Mouse (Mus musculus) liver, adult 2 months (tissue): ENCODE measurements at regions not wholly inside any gene's neighbourhood (a gene's known extent, or its start where the extent isn't known, plus 50 kb on each side); places are given as distances from the start of the nearest gene placed in this dataset.
A peak's percentile ranks its signal among the peaks of the same experiment; 100 is the strongest.

Experiments used
- DNase-seq: peaks from one replicate; pipeline ENCODE4 v3.0.0-alpha.2; 2011; ENCODE audit warnings: low read depth, low spot score; ENCODE audit errors: extremely low read depth
- H3K27ac ChIP-seq: fragments of 200-500 bp; replicated peaks from 2 replicates; pipeline ENCODE4 v1.5.1; 2012; ENCODE audit warnings: low read depth, mild to moderate bottlenecking, control low read depth, inconsistent platforms, low read length; ENCODE audit not compliant: insufficient read depth
- H3K27me3 ChIP-seq: fragments of 200-500 bp; 2 replicates; pipeline ENCODE4 v1.6.1; 2012; ENCODE audit warnings: mild to moderate bottlenecking, moderate library complexity, low read length, inconsistent platforms; ENCODE audit not compliant: control insufficient read depth, insufficient read depth
- H3K36me3 ChIP-seq: fragments of 200-500 bp; 2 replicates; pipeline ENCODE4 v1.6.1; 2012; ENCODE audit warnings: low read length, inconsistent platforms; ENCODE audit not compliant: control insufficient read depth, insufficient read depth
- H3K4me1 ChIP-seq: fragments of 200-500 bp; 2 replicates; pipeline ENCODE4 v1.6.1; 2011; ENCODE audit warnings: low read length; ENCODE audit not compliant: control insufficient read depth, insufficient read depth
- H3K4me3 ChIP-seq: fragments of 200-500 bp; 2 replicates; pipeline ENCODE4 v1.5.1; 2011; ENCODE audit warnings: low read depth, mild to moderate bottlenecking, control low read depth, low read length, moderate library complexity; ENCODE audit not compliant: insufficient read depth
- H3K79me2 ChIP-seq: fragments of 200-500 bp; 2 replicates; pipeline ENCODE4 v1.6.1; 2012; ENCODE audit warnings: inconsistent platforms, mild to moderate bottlenecking, low read length, moderate library complexity; ENCODE audit not compliant: control insufficient read depth, insufficient read depth
- H3K9ac ChIP-seq: fragments of 200-500 bp; 2 replicates; pipeline ENCODE4 v1.6.1; 2012; ENCODE audit warnings: low read depth, mild to moderate bottlenecking, control low read depth, inconsistent platforms, low read length
- CTCF ChIP-seq: fragments of 200-500 bp; IDR thresholded peaks from 2 replicates; pipeline ENCODE4 v1.5.1; 2011; ENCODE audit warnings: low read depth, low read length, control low read depth
- POLR2A ChIP-seq: fragments of 200-500 bp; IDR thresholded peaks from 2 replicates; pipeline ENCODE4 v1.6.1; 2011; ENCODE audit warnings: low read length, control low read depth; ENCODE audit not compliant: insufficient read depth; ENCODE audit errors: extremely low read depth
- WGBS: fragments of 180-500 bp; shearing (Covaris S2); methylation state at CpG from one replicate; pipeline ENCODE4 v1.1.7; 2018; 5-methylcytosine and 5-hydroxymethylcytosine counted together

DNA sequence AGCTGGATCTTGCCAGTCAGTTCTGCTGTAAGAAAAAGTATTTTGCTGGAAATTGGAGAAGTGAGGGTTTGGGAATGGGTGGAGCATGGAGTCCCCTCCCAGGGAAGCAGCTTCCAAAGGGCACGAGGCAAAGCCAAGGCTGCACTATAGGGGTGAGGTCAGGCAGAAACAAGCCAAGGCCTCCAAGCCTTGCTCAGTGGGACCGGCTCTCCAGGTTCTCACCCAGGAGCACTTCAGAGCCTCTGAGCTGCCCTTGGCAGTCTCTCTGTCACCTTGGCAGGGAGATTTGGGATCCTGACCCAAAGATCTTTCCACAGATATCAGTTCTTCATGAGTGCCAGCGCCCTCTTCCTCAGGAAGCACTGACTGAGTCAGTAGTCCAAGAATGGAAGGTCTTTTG lies 116.5 kb downstream of the Bdh1 start:
- TF ChIP-seq CTCF (no peak), POLR2A (no peak)
- Histone ChIP-seq H3K4me3 (no peak overlapping the region), H3K79me2 (no peaks in the 10 kb centered on the region), H3K27ac (no peak overlapping the region), H3K27me3 (no peaks in the 10 kb centered on the region; the same call in 1 of the 2 replicates), H3K9ac (no peak overlapping the region), H3K36me3 (no peaks in the 10 kb centered on the region), H3K4me1 (peaks cover 5% of the 10 kb centered on the region)
- DNase-seq = peak; percentile 86
- 23% methylated on average over 3 of the region's 3 CpGs for WGBS

DNA sequence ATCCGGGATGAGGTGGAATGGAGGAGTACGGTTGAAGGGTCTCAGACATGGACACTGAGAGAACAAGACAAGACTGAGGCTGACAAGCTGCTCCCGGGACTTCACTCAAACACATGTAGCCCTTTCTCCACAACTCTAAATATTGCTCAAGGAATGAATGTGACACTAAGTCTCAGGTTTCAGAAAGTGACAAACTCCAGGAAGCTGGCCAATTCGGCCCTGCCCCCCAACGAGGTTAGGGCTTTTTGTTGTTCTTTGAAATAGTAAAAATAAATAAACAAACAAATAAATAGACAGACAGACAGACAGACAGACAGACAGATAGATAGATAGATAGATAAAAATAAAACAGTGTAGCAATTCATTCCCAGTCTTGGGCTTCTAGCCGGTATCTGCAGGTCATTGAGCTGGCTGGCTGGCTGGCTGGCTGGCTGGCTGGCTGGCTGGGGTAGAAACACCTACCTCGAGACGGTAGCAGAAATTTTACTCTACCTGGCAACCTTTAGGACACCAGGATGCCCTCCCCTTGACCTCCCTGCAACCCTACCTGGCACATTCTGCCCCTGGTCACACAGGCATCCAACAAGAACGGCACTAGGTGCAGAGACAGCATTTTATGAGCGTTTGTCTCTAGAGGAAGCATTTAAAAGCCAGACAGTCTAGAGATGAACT lies 119.6 kb upstream of the Dlg1 start:
- Histone ChIP-seq H3K9ac (no peak overlapping the region), H3K36me3 (no peaks in the 10 kb centered on the region), H3K4me3 (no peak overlapping the region), H3K27ac (no peak overlapping the region), H3K4me1 (peaks cover 3% of the 10 kb centered on the region; the same call in 1 of the 2 replicates), H3K27me3 (peaks cover 8% of the 10 kb centered on the region), H3K79me2 (no peaks in the 10 kb centered on the region)
- WGBS = 45% methylated on average over 10 of the region's 10 CpGs
- no peak for DNase-seq
- TF ChIP-seq CTCF (no peak), POLR2A (no peak)

DNA sequence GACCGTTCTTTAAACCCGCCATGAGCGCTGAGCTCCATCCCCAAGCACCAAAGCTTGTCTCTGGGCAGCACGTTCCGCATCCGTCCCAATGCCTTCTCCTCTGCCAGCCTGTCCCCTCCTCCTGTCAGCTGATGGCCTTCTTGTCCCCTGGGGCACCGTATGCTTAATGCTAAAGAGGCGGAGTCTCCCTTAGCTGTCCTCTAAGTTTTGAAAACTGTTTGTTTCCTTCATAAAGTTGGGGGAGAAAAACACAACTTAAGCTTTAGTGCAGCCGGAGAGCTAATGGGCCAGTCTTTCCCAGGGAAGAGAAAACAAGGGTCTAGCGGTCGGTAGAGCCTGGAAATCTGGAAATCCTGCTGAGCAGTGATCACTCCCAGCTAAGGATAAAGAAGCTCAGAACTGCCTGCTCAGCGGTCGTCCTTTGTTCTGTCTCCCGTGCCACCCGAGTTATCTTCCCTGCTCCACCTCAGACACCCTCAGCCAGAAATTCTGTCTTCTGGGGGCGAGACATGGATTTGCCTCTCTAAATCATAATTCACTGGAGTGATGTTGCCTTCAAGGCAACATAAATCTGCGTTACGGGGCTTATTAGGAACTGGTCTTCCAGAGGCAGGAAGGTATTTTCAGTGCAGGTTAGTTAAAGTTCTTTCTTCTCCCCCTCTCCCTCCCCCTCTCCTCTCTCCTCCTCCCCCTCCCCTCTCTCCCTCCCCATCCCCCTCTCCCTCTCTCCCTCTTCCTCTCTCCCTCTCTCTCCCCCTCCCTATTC lies 117.0 kb upstream of the Dlg1 start:
- peaks cover 8% of the 10 kb centered on the region; the same call in 1 of the 2 replicates for H3K27me3 ChIP-seq
- 8% methylated on average over 18 of the region's 18 CpGs for WGBS

DNA sequence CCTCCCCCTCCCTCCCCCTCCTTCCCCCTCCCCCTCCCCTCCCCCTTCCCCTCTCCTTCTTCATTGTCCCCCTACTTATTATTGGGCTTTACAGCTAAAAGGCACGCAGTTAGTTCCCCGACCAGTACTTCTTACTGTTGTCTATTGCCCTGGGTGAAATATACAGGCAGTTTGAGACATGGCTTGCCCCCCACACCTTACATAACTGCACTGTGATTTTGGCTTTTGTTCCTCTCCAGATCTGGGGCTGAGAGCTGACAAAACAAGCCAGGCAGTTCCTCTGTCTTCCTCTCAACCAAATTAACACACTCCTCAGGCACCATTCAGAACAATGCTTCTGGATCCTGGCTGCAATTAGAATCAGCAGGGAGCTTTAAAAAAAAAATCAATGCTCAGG lies 116.4 kb upstream of the Dlg1 start:
- H3K27ac ChIP-seq = no peak overlapping the region
- TF ChIP-seq CTCF (no peak), POLR2A (no peak)
- no peaks in the 10 kb centered on the region for H3K79me2 ChIP-seq
- no peak overlapping the region for H3K4me3 ChIP-seq
- no peak for DNase-seq
- H3K27me3 ChIP-seq = peaks cover 8% of the 10 kb centered on the region; the same call in 1 of the 2 replicates
- H3K4me1 ChIP-seq = peaks cover 2% of the 10 kb centered on the region; the same call in 1 of the 2 replicates
- WGBS = 19% methylated on average over 2 of the region's 2 CpGs
- H3K9ac ChIP-seq = no peak overlapping the region
- H3K36me3 ChIP-seq = no peaks in the 10 kb centered on the region

More for the DNA sequence above, 117.0 kb upstream of the Dlg1 start:
- no peaks in the 10 kb centered on the region for H3K36me3 ChIP-seq
- no peak overlapping the region for H3K9ac ChIP-seq
- H3K79me2 ChIP-seq = no peaks in the 10 kb centered on the region
- H3K27ac ChIP-seq = no peak overlapping the region
- H3K4me3 ChIP-seq = no peak overlapping the region
- TF ChIP-seq CTCF (no peak), POLR2A (no peak)
- H3K4me1 ChIP-seq = peaks cover 2% of the 10 kb centered on the region; the same call in 1 of the 2 replicates
- no peak for DNase-seq

DNA sequence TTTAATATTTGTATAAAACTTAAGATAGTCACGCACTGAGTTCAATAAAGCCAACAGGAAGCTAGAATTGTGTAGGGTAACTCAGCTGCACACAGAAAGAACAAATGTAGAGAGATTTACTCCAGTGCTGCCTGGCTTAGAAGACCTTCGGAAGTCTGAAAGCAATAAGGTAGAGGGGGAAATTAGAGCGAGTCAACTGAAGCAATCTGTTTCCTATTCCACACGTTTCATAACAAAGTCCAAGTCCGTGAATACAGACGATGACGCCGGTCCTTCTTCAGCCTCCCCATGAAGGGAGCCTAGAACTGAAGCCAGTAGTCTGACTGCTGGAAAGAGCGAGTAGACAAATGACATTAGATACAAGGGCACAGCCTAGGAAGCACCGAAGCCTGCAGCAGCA lies 115.9 kb upstream of the Dlg1 start:
- DNase-seq = no peak
- no peak overlapping the region for H3K9ac ChIP-seq
- no peak overlapping the region for H3K4me3 ChIP-seq
- no peak overlapping the region for H3K27ac ChIP-seq
- H3K27me3 ChIP-seq = peaks cover 8% of the 10 kb centered on the region; the same call in 1 of the 2 replicates
- peaks cover 2% of the 10 kb centered on the region; the same call in 1 of the 2 replicates for H3K4me1 ChIP-seq
- WGBS = 61% methylated on average over 10 of the region's 10 CpGs
- H3K79me2 ChIP-seq = no peaks in the 10 kb centered on the region
- TF ChIP-seq POLR2A (no peak), CTCF (no peak)
- no peaks in the 10 kb centered on the region for H3K36me3 ChIP-seq
